Mouse (Mus musculus): ENCODE data around the gene Rab5if. TPM values are rescaled to one million over a fixed set of nuclear protein-coding genes. Genes with fewer than 3 reads are reported as not detected.
A peak's percentile ranks its signal among the peaks of the same experiment; 100 is the strongest.

Rab5if gene
- total and polyA plus RNA-seq, 3 experiments: 226 to 315 (median 263) TPM

GRCm38 (mm10) chr2:156862041-156862717 is 749 bp upstream of the Rab5if start:
- Histone ChIP-seq H3K4me3 (ENCODE audit: control insufficient read depth in 1 of 2, insufficient read depth in 1 of 2, low read depth in 2 of 2, low read length in 2 of 2) (peak overlapping the region; percentile 93 to 97), H3K79me2 (ENCODE audit: control insufficient read depth, insufficient read depth, low read length, poor library complexity) (peaks cover 43% of the 10 kb centered on the region), H3K9me3 (replicated peaks; ENCODE audit: insufficient read depth, low read length) (no peaks in the 10 kb centered on the region), H3K36me3 (ENCODE audit: control insufficient read depth in 1 of 2, insufficient read depth in 2 of 2, low read length in 2 of 2) (peaks cover 11 to 14% of the 10 kb centered on the region in 2 experiments), H3K4me1 (ENCODE audit: control insufficient read depth in 1 of 2, insufficient read depth in 2 of 2, low read length in 2 of 2) (peaks cover 4 to 11% of the 10 kb centered on the region in 2 experiments; a peak in 2 of 4 replicates), H3K9ac (ENCODE audit: control insufficient read depth, low read depth, low read length, poor library complexity, severe bottlenecking) (peak overlapping the region; percentile 86), H3K27ac (ENCODE audit: control insufficient read depth, low read depth, low read length) (peak overlapping the region; percentile 79), H3K27me3 (ENCODE audit: control insufficient read depth in 1 of 2, insufficient read depth in 2 of 2, low read length in 2 of 2) (no peaks in the 10 kb centered on the region)
- peak; percentile 57 for DNase-seq (ENCODE audit: low read depth, low spot score)
- TF ChIP-seq MAX (IDR thresholded peaks at IDR 0.05; ENCODE audit: low read length) (no peak), RAD21 (IDR thresholded peaks at IDR 0.05; ENCODE audit: low read depth, low read length) (no peak), ZNF384 (IDR thresholded peaks at IDR 0.05; ENCODE audit: low read depth, low read length) (no peak), MXI1 (IDR thresholded peaks at IDR 0.05; ENCODE audit: low read depth, low read length) (peak; percentile 36; the same call in 1 of the 2 replicates), CTCF (IDR thresholded peaks at IDR 0.05 in 2 of 3, conservative IDR thresholded peaks at IDR 0.05 in 1 of 3; ENCODE audit: control insufficient read depth in 1 of 3, insufficient read depth in 1 of 3, low read depth in 2 of 3, low read length in 3 of 3, poor library complexity in 1 of 3, severe bottlenecking in 1 of 3) (no peak; a peak in 1 of 6 replicates), SMC3 (IDR thresholded peaks at IDR 0.05; ENCODE audit: low read depth, low read length) (peak; percentile 34; the same call in 1 of the 2 replicates), MAZ (IDR thresholded peaks at IDR 0.05; ENCODE audit: low read depth, low read length) (no peak), MAFK (IDR thresholded peaks at IDR 0.05; ENCODE audit: borderline replicate concordance, low read depth, low read length) (no peak), SIN3A (IDR thresholded peaks at IDR 0.05; ENCODE audit: low read length) (0 out of 2 replicates have a peak, but pooled peaks have one; percentile 31)

- Histone ChIP-seq H3K4me3 (ENCODE audit: control insufficient read depth in 1 of 2, insufficient read depth in 1 of 2, low read depth in 2 of 2, low read length in 2 of 2) (peak overlapping the region; percentile 95 to 100), H3K27me3 (ENCODE audit: control insufficient read depth in 1 of 2, insufficient read depth in 2 of 2, low read length in 2 of 2) (no peaks in the 10 kb centered on the region), H3K9me3 (replicated peaks; ENCODE audit: insufficient read depth, low read length) (no peaks in the 10 kb centered on the region), H3K9ac (ENCODE audit: control insufficient read depth, low read depth, low read length, poor library complexity, severe bottlenecking) (peak overlapping the region; percentile 94), H3K36me3 (ENCODE audit: control insufficient read depth in 1 of 2, insufficient read depth in 2 of 2, low read length in 2 of 2) (peaks cover 14 to 16% of the 10 kb centered on the region in 2 experiments), H3K4me1 (ENCODE audit: control insufficient read depth in 1 of 2, insufficient read depth in 2 of 2, low read length in 2 of 2) (peaks cover 4 to 11% of the 10 kb centered on the region in 2 experiments; a peak in 2 of 4 replicates), H3K79me2 (ENCODE audit: control insufficient read depth, insufficient read depth, low read length, poor library complexity) (peaks cover 43% of the 10 kb centered on the region), H3K27ac (ENCODE audit: control insufficient read depth, low read depth, low read length) (peak overlapping the region; percentile 80)
- peak; percentile 81 for DNase-seq (ENCODE audit: low read depth, low spot score)
- TF ChIP-seq KAT2A (conservative IDR thresholded peaks at IDR 0.05; ENCODE audit: low read depth, low read length) (0 out of 2 replicates have a peak, but pooled peaks have one; percentile 26), ZNF384 (IDR thresholded peaks at IDR 0.05; ENCODE audit: low read depth, low read length) (no peak), GATA1 (IDR thresholded peaks at IDR 0.05; ENCODE audit: low read depth, low read length) (no peak), ELF1 (IDR thresholded peaks at IDR 0.05; ENCODE audit: low read depth, low read length) (0 out of 2 replicates have a peak, but pooled peaks have one; percentile 21), MYB (IDR thresholded peaks at IDR 0.05; ENCODE audit: low read depth, low read length) (no peak), TBP (IDR thresholded peaks at IDR 0.05; ENCODE audit: low read depth, low read length) (peak; percentile 53; the same call in 1 of the 2 replicates), MAFK (IDR thresholded peaks at IDR 0.05; ENCODE audit: borderline replicate concordance, low read depth, low read length) (no peak), USF1 (IDR thresholded peaks at IDR 0.05; ENCODE audit: low read depth, low read length) (no peak), E2F4 (IDR thresholded peaks at IDR 0.05; ENCODE audit: borderline replicate concordance, low read depth, low read length) (no peak), HCFC1 (IDR thresholded peaks at IDR 0.05; ENCODE audit: low read depth, low read length) (no peak), MYC (IDR thresholded peaks at IDR 0.05; ENCODE audit: low read depth, low read length) (peak; percentile 46; the same call in 1 of the 2 replicates), MAX (IDR thresholded peaks at IDR 0.05; ENCODE audit: low read length) (peak; percentile 49), NELFE (IDR thresholded peaks at IDR 0.05; ENCODE audit: low read depth, low read length) (no peak), ZMIZ1 (IDR thresholded peaks at IDR 0.05; ENCODE audit: low read depth, low read length) (no peak), CHD2 (IDR thresholded peaks at IDR 0.05; ENCODE audit: low read length) (no peak), POLR2AphosphoS5 (IDR thresholded peaks at IDR 0.05; ENCODE audit: borderline replicate concordance, low read depth, low read length) (no peak), POLR2AphosphoS2 (IDR thresholded peaks at IDR 0.05; ENCODE audit: low read length) (no peak), JUND (IDR thresholded peaks at IDR 0.05; ENCODE audit: low read depth, low read length) (no peak), EP300 (IDR thresholded peaks at IDR 0.05; ENCODE audit: low read depth in 1 of 2, low read length in 2 of 2) (no peak; a peak in 1 of 4 replicates), TCF12 (IDR thresholded peaks at IDR 0.05; ENCODE audit: low read depth, low read length) (no peak), CTCF (IDR thresholded peaks at IDR 0.05 in 2 of 3, conservative IDR thresholded peaks at IDR 0.05 in 1 of 3; ENCODE audit: control insufficient read depth in 1 of 3, insufficient read depth in 1 of 3, low read depth in 2 of 3, low read length in 3 of 3, poor library complexity in 1 of 3, severe bottlenecking in 1 of 3) (no peak), UBTF (IDR thresholded peaks at IDR 0.05; ENCODE audit: borderline replicate concordance, insufficient read depth, low read depth, low read length) (no peak), RCOR1 (IDR thresholded peaks at IDR 0.05; ENCODE audit: low read depth, low read length) (no peak), CHD1 (IDR thresholded peaks at IDR 0.05; ENCODE audit: low read depth, low read length) (0 out of 2 replicates have a peak, but pooled peaks have one; percentile 73)
These were observed 696 bp downstream of the Rab5if start for GRCm38 (mm10) chr2:156863487-156864160.

All from MEL (cell line).